Mouse (Mus musculus) liver, embryonic 13.5 days (tissue): ENCODE data around the gene Amotl1. TPM values are rescaled to one million over a fixed set of nuclear protein-coding genes. Genes with fewer than 3 reads are reported as not detected.

Source experiments
- ATAC-seq: fragments of 200-750 bp; cut with Nextera tagmentation; 2 replicates; pipeline ENCODE4 v1.8.0; 2017; ENCODE audit warnings: low read depth, mild to moderate bottlenecking, moderate number of reproducible peaks, moderate library complexity
- DNase-seq: peaks from one replicate; pipeline ENCODE4 v3.0.0; 2022
- H3K27ac ChIP-seq: fragments of 300-500 bp; sonication (generic); 2 replicates; pipeline ENCODE4 v1.5.1; 2015; ENCODE audit warnings: moderate library complexity, mild to moderate bottlenecking, inconsistent platforms
- H3K27me3 ChIP-seq: fragments of 300-500 bp; sonication (generic); 2 replicates; pipeline ENCODE4 v1.6.1; 2015; ENCODE audit warnings: mild to moderate bottlenecking, inconsistent platforms
- H3K36me3 ChIP-seq: fragments of 300-500 bp; sonication (generic); 2 replicates; pipeline ENCODE4 v1.6.1; 2015; ENCODE audit warnings: mild to moderate bottlenecking, inconsistent platforms
- H3K4me1 ChIP-seq: fragments of 300-500 bp; sonication (generic); replicated peaks from 2 replicates; pipeline ENCODE4 v1.6.1; 2015; ENCODE audit warnings: inconsistent platforms
- H3K4me2 ChIP-seq: fragments of 300-500 bp; sonication (generic); 2 replicates; pipeline ENCODE4 v1.6.1; 2015; ENCODE audit warnings: inconsistent platforms, mild to moderate bottlenecking, moderate library complexity
- H3K4me3 ChIP-seq: fragments of 300-500 bp; sonication (generic); replicated peaks from 2 replicates; pipeline ENCODE4 v1.5.1; 2015; ENCODE audit warnings: mild to moderate bottlenecking, inconsistent platforms
- H3K9ac ChIP-seq: fragments of 300-500 bp; sonication (generic); 2 replicates; pipeline ENCODE4 v1.6.1; 2015; ENCODE audit warnings: mild to moderate bottlenecking, inconsistent platforms
- H3K9me3 ChIP-seq: fragments of 300-500 bp; sonication (generic); replicated peaks from 2 replicates; pipeline ENCODE4 v1.6.1; 2016; ENCODE audit warnings: inconsistent platforms
- WGBS: fragments of 180-500 bp; shearing (Covaris S2); methylation state at CpG from one replicate; pipeline ENCODE4 v1.1.7; 2015; ENCODE audit not compliant: insufficient replicate concordance; 5-methylcytosine and 5-hydroxymethylcytosine counted together
- polyA plus RNA-seq: library from polyadenylated mRNA; unstranded; fragments of >200 nt; fragmentation: Nextera tagmentation; extraction: Ambion mirVana; gene quantifications from 2 replicates; pipeline ENCODE4 v1.2.1, GENCODE M21; 2015

Gene Amotl1
- polyA plus RNA-seq, 1 experiment from 2014 or later = 1.6 TPM

DNA sequence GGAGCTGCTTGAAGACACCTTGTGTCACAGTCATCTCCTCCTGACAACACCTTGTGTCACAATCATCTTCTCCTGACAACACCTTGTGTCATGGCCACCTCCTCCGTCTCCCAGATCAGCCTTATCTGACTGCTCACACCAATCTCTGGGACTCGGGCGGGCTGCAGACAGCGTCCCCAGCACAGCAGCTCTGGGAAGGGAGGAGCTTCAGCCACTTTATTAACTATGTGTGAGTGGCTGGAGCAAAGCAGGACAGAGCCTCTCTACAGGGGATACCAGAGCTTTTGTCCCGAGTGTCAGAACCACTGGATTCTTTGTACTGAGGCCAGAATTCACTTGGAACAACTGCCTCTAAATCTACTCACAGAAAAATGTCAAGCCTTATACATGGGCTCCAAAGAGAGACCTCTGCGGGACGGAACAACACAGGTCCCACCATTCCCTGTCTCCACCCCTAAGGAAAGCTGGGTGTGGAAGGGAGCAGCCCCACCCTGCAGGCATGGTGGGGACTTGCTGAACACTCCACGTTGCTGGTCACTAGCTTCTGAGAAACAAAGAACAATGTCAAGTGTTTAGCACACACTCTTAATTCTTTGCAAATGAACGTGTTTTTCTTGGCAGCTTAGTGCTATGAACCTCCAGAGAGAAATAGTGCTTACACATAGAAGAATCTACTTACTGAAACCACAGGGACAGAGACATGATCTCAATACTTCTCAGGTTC, 100.7 kb downstream of the Amotl1 start:
- Histone ChIP-seq H3K27me3 (no peaks in the 10 kb centered on the region), H3K4me3 (no peak overlapping the region), H3K36me3 (peaks cover 13% of the 10 kb centered on the region; the same call in 1 of the 2 replicates), H3K9ac (no peak overlapping the region), H3K4me2 (no peak overlapping the region), H3K4me1 (no peaks in the 10 kb centered on the region), H3K9me3 (no peaks in the 10 kb centered on the region), H3K27ac (no peak overlapping the region)
- WGBS = 44% methylated on average over 9 of the region's 9 CpGs
- DNase-seq = no peak
- no peak for ATAC-seq

DNA sequence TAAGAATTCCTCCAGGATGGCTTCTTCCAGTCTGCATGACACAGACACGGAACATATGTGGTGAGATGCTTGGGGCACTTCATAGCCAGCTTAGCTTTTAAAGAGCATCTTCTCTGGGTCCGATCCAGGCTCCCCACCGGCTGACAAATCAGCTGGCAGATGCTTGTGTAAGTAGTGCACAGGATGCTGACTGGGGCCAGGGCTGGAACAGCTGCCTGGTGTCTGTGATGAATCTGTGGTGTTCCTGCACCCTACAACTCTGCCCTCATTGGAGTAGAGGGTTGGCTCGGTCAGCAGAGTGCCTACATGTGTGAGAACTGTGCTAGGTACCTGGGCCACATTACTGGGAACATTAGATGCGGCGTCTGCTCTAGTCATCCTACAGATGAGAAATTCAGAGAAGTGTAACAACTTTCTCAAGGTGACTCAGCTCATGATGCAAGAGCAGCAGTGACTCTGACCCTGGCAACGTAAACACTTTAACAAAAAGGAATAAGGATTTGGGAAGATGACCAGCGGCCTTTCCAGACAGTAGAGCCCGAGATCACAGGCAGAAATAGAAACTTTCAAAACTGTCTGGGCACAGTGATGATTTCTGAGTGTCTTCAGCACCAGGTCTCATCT, 109.9 kb downstream of the Amotl1 start:
- Histone ChIP-seq H3K4me1 (no peaks in the 10 kb centered on the region), H3K27me3 (no peaks in the 10 kb centered on the region), H3K36me3 (no peaks in the 10 kb centered on the region), H3K4me2 (no peak overlapping the region), H3K9ac (no peak overlapping the region), H3K4me3 (no peak overlapping the region), H3K9me3 (no peaks in the 10 kb centered on the region), H3K27ac (no peak overlapping the region)
- 60% methylated on average over 9 of the region's 9 CpGs for WGBS
- DNase-seq (no peak), ATAC-seq (no peak)

DNA sequence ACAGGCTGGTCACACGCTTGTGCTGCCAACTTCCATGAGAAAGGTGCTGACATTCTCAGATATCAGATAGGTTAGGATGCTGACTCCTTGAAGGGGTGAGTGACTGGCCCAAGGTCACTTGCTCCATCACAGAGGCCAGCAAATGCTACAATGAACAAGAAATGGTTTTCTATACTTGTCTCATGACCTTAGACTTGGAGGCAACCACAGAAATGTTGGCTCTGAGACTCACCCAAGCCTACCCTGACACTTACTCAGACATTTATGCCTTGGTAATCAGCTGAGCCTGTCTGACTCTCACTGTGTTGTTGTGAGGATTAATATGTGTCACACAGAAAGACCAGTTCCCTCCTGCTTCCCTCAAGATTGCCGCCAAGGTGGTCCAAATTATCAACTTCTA, 111.2 kb downstream of the Amotl1 start:
- no peak overlapping the region for H3K4me2 ChIP-seq
- 48% methylated on average over 2 of the region's 2 CpGs for whole genome bisulfite sequencing
- no peak overlapping the region for H3K4me3 ChIP-seq
- no peaks in the 10 kb centered on the region for H3K4me1 ChIP-seq
- no peak overlapping the region for H3K27ac ChIP-seq
- no peak for DNase-seq
- no peak overlapping the region for H3K9ac ChIP-seq
- H3K9me3 ChIP-seq = no peaks in the 10 kb centered on the region
- no peak for ATAC-seq
- H3K36me3 ChIP-seq = no peaks in the 10 kb centered on the region
- no peaks in the 10 kb centered on the region for H3K27me3 ChIP-seq

DNA sequence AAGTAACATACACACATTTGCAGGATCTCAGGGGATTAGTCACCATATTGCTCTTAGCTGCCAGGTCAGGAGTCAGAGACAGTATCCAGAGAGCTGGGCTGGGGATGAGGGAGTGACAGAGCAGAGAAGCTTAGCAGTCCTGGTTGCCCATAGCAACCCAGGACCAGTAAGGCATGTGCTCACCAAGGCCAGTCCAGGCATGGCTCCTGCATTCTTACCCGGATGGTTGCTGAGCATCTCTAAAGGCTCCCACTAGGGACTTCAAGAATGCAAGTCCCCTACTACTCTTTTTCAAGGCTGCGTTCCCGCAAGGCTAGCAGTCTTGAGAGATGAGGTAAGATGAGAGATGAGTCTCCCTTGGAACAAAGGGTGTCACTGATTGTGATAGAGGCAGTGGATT, 112.6 kb downstream of the Amotl1 start:
- Histone ChIP-seq H3K4me1 (no peaks in the 10 kb centered on the region), H3K36me3 (no peaks in the 10 kb centered on the region), H3K27ac (no peak overlapping the region), H3K4me2 (no peak overlapping the region), H3K9ac (no peak overlapping the region), H3K9me3 (no peaks in the 10 kb centered on the region), H3K4me3 (no peak overlapping the region), H3K27me3 (no peaks in the 10 kb centered on the region)
- ATAC-seq (no peak), DNase-seq (no peak)
- WGBS = 53% methylated on average over 3 of the region's 3 CpGs

DNA sequence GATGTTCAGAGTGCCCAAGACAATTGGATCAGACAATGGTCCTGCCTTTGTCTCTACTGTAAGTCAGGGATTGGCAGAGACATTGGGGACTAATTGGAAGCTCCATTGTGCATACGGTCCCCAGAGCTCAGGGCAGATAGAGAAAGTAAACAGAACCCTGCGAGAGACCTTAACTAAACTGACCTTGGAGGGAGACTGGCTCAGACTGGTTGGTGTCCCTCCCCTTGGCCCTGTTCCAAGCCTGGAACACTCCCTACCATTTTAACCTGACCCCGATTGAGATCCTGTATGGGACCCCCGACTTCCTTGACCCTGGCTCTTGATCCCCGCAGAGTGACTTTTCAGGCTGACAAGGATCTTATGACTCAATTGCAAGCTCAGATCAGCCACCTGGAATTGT, 114.9 kb downstream of the Amotl1 start:
- Histone ChIP-seq H3K27me3 (no peaks in the 10 kb centered on the region), H3K36me3 (no peaks in the 10 kb centered on the region), H3K27ac (no peak overlapping the region), H3K9ac (no peak overlapping the region), H3K4me1 (no peaks in the 10 kb centered on the region), H3K9me3 (no peaks in the 10 kb centered on the region), H3K4me3 (no peak overlapping the region), H3K4me2 (no peak overlapping the region)
- ATAC-seq (peak; percentile 68), DNase-seq (no peak)
- 67% methylated on average over 5 of the region's 5 CpGs for WGBS

DNA sequence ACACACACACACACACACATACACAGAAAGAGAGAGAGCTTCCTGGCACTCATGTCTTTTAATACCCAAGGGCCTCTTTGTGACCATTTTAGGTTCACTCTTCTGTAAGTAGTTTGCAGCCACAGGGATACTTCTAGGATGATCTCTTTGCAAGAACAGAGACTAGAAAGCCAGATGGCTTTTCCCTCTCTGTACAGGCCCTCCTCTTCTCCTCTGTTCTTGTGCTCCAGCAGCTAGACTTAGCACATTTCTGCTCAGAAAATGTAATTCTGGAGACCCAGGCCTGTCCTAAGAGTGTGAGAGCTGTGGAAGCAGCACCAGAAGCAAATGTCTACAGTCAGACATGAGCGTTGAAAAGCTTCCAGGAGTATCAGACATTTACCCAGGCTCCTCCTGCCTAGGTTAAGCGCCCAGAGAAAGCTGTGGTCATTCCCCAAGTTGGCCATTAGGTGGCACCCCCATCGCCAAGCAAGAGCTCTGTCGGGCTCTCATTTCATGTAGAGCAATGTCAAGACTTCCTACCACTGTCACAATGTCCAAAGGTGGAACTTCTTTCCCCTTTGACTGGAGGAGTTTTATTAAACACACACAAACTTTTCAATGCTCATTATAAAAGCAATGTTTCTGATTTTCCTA, 121.3 kb downstream of the Amotl1 start:
- Histone ChIP-seq H3K4me3 (no peak overlapping the region), H3K9ac (no peak overlapping the region), H3K4me1 (no peaks in the 10 kb centered on the region), H3K4me2 (no peak overlapping the region), H3K36me3 (no peaks in the 10 kb centered on the region), H3K27me3 (no peaks in the 10 kb centered on the region), H3K27ac (no peak overlapping the region), H3K9me3 (no peaks in the 10 kb centered on the region)
- WGBS = 8% methylated on average over 4 of the region's 4 CpGs
- DNase-seq (peak; percentile 19), ATAC-seq (no peak)

DNA sequence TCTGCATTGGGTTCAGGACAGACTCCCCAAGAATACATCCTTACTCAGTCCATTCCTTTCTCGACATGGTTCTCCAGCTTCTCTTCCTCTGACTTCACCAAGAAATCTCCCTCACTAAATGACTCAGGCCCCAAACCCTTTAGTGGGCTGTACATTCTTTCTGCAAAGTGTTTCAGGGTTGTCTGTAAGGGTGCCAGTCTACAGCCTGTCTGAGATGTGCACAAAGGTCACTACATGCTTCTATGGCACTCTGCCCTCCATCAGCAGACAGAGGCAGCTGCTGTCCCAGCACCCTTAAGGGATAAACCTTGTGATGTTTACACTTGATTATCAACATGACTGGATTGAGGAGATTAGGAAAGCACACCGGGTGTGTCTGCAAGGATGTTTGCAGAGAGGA, 123.2 kb downstream of the Amotl1 start:
- Histone ChIP-seq H3K27me3 (no peaks in the 10 kb centered on the region), H3K36me3 (no peaks in the 10 kb centered on the region), H3K4me3 (no peak overlapping the region), H3K9me3 (no peaks in the 10 kb centered on the region), H3K4me2 (no peak overlapping the region), H3K27ac (no peak overlapping the region), H3K4me1 (no peaks in the 10 kb centered on the region), H3K9ac (no peak overlapping the region)
- DNase-seq (no peak), ATAC-seq (no peak)
- WGBS = 29% methylated on average over 2 of the region's 2 CpGs

DNA sequence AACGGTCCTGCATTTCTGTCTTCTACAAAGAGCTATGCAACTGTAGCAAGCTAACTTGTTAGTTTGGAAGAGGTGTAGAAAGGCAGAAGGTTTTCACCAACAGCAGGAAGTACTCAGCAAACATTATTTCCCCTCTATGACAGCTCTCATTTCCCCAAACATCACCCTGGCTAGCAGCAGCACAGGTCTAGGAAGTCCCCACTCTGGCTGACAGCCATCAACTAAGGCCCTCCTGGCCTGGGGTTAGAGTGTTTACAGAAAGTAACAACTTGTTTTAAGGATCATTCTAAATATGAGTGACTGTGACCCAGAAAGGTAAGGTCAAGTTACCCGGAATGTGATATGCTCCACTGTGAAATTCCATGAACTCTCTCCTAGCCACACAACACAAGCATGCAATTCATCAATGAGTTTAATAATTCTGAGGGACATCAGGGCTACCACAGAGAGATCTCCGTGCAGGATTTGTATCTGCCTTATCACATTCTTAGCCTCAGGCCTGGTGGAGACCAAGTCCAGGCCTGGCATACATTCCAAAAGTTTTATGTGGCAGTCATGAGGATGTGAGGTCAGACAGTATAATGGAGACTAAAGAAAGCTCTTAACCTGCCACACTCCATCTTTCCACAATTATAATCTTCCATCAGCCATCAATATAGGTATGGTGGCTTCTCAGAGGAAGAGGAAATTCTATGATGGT, 123.7 kb downstream of the Amotl1 start:
- no peaks in the 10 kb centered on the region for H3K36me3 ChIP-seq
- no peak for DNase-seq
- no peaks in the 10 kb centered on the region for H3K27me3 ChIP-seq
- no peak for ATAC-seq
- no peak overlapping the region for H3K4me2 ChIP-seq
- 44% methylated on average over 3 of the region's 3 CpGs for WGBS
- no peak overlapping the region for H3K9ac ChIP-seq
- H3K4me3 ChIP-seq = no peak overlapping the region
- H3K27ac ChIP-seq = no peak overlapping the region
- no peaks in the 10 kb centered on the region for H3K9me3 ChIP-seq
- H3K4me1 ChIP-seq = no peaks in the 10 kb centered on the region

DNA sequence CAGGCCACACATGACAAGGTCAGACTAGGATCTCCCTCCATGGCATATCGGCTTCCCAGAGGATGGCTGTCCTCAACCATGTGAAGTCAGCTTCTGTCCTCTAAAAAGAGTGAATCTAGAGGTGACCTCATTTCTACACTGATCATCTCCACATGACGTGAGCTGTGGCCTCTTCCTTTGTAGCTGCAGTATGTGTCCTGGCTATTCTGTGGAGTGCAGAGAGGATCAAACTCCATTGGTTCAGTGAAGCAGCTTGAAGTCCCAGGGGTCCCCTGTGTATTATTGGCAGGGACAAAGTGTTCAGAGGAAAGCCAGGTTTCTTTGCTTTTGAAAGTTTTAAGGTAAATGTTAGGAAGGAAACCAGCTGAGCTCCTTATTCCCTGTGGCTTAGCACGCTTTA, 126.8 kb downstream of the Amotl1 start:
- H3K4me1 ChIP-seq = no peaks in the 10 kb centered on the region
- H3K27ac ChIP-seq = no peak overlapping the region
- no peak for DNase-seq
- 62% methylated on average over 3 of the region's 3 CpGs for WGBS
- no peak overlapping the region for H3K4me3 ChIP-seq
- H3K4me2 ChIP-seq = no peak overlapping the region
- H3K36me3 ChIP-seq = no peaks in the 10 kb centered on the region
- no peak for ATAC-seq
- no peaks in the 10 kb centered on the region for H3K27me3 ChIP-seq
- H3K9ac ChIP-seq = no peak overlapping the region
- H3K9me3 ChIP-seq = no peaks in the 10 kb centered on the region

DNA sequence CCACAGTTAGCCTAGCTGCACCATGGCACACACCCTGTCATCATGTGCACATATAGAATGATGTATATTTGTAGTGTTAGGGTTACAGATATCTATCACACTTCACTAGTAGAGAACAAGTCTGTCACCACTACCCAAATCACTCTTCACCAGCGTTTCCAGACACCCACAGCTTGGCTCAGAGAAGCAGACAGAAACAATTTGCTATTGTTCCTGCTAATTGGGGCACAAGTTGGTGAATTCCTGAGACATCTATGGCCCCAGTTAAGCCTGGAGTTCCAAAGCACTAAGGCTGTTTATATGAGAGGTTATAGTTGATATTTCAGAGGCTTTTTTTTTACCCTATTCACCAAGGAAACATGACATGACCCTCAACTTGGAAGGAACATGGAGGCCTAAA, 127.6 kb downstream of the Amotl1 start:
- Histone ChIP-seq H3K27me3 (no peaks in the 10 kb centered on the region), H3K9ac (no peak overlapping the region), H3K4me3 (no peak overlapping the region), H3K36me3 (peaks cover 4% of the 10 kb centered on the region; the same call in 1 of the 2 replicates), H3K4me1 (no peaks in the 10 kb centered on the region), H3K4me2 (no peak overlapping the region), H3K27ac (no peak overlapping the region), H3K9me3 (no peaks in the 10 kb centered on the region)
- DNase-seq = no peak
- 43% methylated on average over 1 of the region's 1 CpGs for WGBS
- ATAC-seq = no peak

DNA sequence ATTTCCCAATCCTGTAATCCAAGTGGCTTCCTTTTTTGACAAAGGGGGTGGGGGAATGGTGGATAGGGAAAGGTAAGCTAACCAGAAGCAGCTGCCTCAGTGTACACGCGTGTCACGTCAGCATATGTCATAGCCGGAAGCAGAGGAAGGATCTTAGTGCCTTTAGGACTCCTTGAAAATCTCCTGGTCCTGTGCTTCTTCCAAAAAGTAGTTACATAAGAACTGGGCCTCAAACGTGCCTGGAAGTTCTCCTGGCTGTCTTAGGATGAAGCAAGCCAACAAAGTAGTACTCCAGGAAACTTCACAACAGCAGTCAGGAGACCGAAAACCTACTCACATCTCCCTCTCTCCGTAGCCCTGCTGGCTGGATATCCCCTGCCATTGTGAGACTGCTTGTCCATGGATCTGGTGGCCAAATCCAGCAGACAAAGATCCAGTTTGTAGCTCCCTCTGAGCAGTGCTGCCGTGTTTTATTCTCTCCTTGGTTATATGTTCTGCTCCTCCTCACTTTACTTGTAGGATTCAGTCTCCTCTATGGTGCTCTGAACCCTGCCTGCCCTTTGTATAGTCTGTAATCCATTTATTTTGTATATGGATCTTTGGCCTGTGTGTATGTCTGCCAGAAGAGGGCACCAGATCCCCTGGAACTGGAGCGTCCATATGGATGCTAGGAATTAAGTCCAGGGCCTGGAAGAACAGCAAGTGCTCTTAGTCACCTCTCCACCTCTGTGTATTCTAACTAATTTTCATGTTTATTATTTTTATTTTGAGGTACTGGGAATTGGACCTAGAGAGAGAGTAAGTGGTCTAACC, 132.0 kb downstream of the Amotl1 start:
- no peak for DNase-seq
- no peak overlapping the region for H3K9ac ChIP-seq

More for the DNA sequence above, 132.0 kb downstream of the Amotl1 start:
- ATAC-seq = no peak
- WGBS = 75% methylated on average over 9 of the region's 9 CpGs
- H3K36me3 ChIP-seq = peaks cover 36% of the 10 kb centered on the region
- no peak overlapping the region for H3K27ac ChIP-seq
- H3K9me3 ChIP-seq = no peaks in the 10 kb centered on the region
- no peak overlapping the region for H3K4me3 ChIP-seq
- H3K27me3 ChIP-seq = no peaks in the 10 kb centered on the region
- no peaks in the 10 kb centered on the region for H3K4me1 ChIP-seq
- no peak overlapping the region for H3K4me2 ChIP-seq
